Mouse (Mus musculus) stomach, embryonic 16.5 days (tissue): Measurements from ENCODE around the gene Ak2. TPM values are rescaled to one million over a fixed set of nuclear protein-coding genes. Genes with fewer than 3 reads are reported as not detected.

ENCODE experiments used
- ATAC-seq: fragments of 200-750 bp; cut with Nextera tagmentation; 2 replicates; pipeline ENCODE4 v1.8.0; 2017; ENCODE audit warnings: moderate number of reproducible peaks, moderate TSS enrichment; ENCODE audit not compliant: insufficient read depth, low FRiP score
- H3K27ac ChIP-seq: fragments of 300-500 bp; sonication (generic); 2 replicates; pipeline ENCODE4 v1.5.1; 2014; ENCODE audit warnings: low read length
- H3K27me3 ChIP-seq: fragments of 300-500 bp; sonication (generic); 2 replicates; pipeline ENCODE4 v1.6.1; 2014; ENCODE audit warnings: low read length, control low read depth, mixed read lengths; ENCODE audit not compliant: control insufficient read depth, insufficient read depth
- H3K36me3 ChIP-seq: fragments of 300-500 bp; sonication (generic); 2 replicates; pipeline ENCODE4 v1.6.1; 2014; ENCODE audit warnings: low read length; ENCODE audit not compliant: control insufficient read depth, insufficient read depth
- H3K4me1 ChIP-seq: fragments of 300-500 bp; sonication (generic); 2 replicates; pipeline ENCODE4 v1.6.1; 2014; ENCODE audit warnings: low read length, control low read depth, mixed read lengths; ENCODE audit not compliant: control insufficient read depth, insufficient read depth
- H3K4me2 ChIP-seq: fragments of 300-500 bp; sonication (generic); 2 replicates; pipeline ENCODE4 v1.6.1; 2014; ENCODE audit warnings: low read depth, low read length, mixed read lengths
- H3K4me3 ChIP-seq: fragments of 300-500 bp; sonication (generic); replicated peaks from 2 replicates; pipeline ENCODE4 v1.5.1; 2014; ENCODE audit warnings: mild to moderate bottlenecking, low read length
- H3K9ac ChIP-seq: fragments of 300-500 bp; sonication (generic); 2 replicates; pipeline ENCODE4 v1.6.1; 2014; ENCODE audit warnings: low read length
- H3K9me3 ChIP-seq: fragments of 300-500 bp; sonication (generic); replicated peaks from 2 replicates; pipeline ENCODE4 v1.6.1; 2016; ENCODE audit warnings: low read length, control low read depth; ENCODE audit not compliant: control insufficient read depth
- WGBS: fragments of 180-500 bp; shearing (Covaris S2); extraction: QIAGEN DNeasy Blood & Tissue Kit; methylation state at CpG from one replicate; pipeline ENCODE4 v1.1.7; 2014; 5-methylcytosine and 5-hydroxymethylcytosine counted together
- polyA plus RNA-seq: library from polyadenylated mRNA; unstranded; fragments of >200 nt; fragmentation: Nextera tagmentation; extraction: Ambion mirVana; gene quantifications from 2 replicates; pipeline ENCODE4 v1.2.1, GENCODE M21; 2015

The Ak2 gene
- polyA plus RNA-seq, 1 experiment from 2014 or later: 207 TPM

DNA sequence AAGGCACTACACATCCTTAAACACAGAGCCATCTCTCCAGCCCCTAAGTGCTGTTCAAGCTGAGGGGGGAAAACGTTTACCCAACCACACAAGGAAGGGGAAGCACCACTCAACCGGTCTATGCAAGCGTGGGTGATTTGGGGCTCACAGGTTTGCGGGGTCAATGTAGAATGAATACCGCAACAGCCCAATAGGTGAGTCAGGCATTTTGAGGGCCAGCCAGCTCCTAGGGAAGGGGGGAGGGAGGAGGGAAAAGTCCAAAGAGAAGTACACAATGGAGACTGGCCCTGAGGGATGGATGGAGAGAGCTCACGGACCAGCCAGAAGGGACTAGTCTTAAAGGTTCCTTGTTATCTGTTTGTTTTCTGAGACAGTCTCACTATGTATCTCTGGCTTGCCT is 32.1 kb downstream of the Ak2 start:
- Histone ChIP-seq H3K27ac (no peak overlapping the region), H3K9me3 (no peaks in the 10 kb centered on the region), H3K36me3 (no peaks in the 10 kb centered on the region), H3K9ac (no peak overlapping the region), H3K4me2 (no peak overlapping the region), H3K4me1 (peaks cover 15% of the 10 kb centered on the region), H3K4me3 (no peak overlapping the region), H3K27me3 (no peaks in the 10 kb centered on the region)
- WGBS: 77% methylated on average over 6 of the region's 6 CpGs
- no peak for ATAC-seq

DNA sequence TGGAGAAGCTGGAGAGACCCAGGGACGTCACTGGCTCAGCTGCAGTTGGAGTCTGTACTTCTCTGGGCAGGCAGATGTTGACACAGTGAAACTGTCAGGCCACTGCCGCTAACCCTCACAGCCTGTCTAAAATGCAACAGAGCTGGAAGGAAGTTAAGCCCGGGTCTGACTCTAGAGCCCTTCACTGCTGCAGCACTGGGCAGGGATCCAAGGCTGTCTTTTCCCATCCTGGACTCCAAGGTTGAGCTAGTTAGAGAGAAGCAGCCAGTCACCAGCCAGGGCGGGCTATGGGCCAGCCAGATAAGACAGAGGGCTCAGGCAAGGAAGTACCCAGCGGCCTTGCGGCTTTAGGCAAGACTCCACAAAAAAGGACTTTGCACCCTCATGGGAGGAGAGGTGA is 33.0 kb downstream of the Ak2 start:
- H3K9me3 ChIP-seq: no peaks in the 10 kb centered on the region
- 30% methylated on average over 6 of the region's 6 CpGs for WGBS
- peak overlapping the region; percentile 16; the same call in 1 of the 2 replicates for H3K9ac ChIP-seq
- peaks cover 13% of the 10 kb centered on the region for H3K4me1 ChIP-seq
- H3K4me3 ChIP-seq: no peak overlapping the region
- H3K27ac ChIP-seq: peak overlapping the region; percentile 10; the same call in 1 of the 2 replicates
- H3K36me3 ChIP-seq: no peaks in the 10 kb centered on the region
- no peaks in the 10 kb centered on the region for H3K27me3 ChIP-seq
- peak; percentile 79; the same call in 1 of the 2 replicates for ATAC-seq
- no peak overlapping the region for H3K4me2 ChIP-seq

DNA sequence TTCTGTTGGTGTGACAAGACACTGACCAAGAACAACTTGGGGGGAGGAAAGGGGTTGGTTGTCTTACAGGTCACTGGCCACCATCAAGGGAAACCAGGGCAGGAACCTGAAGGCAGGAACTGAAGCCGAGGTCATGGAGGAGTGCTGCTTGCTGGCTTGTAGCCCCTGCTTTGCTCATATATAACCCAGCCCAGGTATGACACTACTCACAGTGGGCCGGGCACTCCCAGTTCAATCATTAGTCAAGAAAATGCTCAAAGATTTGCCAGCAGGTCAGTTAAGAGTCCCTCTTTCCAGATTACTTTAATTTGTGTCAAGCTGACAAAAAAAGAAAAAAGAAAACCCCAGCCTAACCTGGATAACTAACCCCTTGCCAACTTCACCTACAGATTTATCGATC is 33.9 kb downstream of the Ak2 start:
- Histone ChIP-seq H3K27ac (no peak overlapping the region), H3K4me1 (peaks cover 9% of the 10 kb centered on the region), H3K36me3 (no peaks in the 10 kb centered on the region), H3K4me2 (no peak overlapping the region), H3K9ac (no peak overlapping the region), H3K27me3 (no peaks in the 10 kb centered on the region), H3K4me3 (no peak overlapping the region), H3K9me3 (no peaks in the 10 kb centered on the region)
- WGBS: 95% methylated on average over 3 of the region's 3 CpGs
- no peak for ATAC-seq

DNA sequence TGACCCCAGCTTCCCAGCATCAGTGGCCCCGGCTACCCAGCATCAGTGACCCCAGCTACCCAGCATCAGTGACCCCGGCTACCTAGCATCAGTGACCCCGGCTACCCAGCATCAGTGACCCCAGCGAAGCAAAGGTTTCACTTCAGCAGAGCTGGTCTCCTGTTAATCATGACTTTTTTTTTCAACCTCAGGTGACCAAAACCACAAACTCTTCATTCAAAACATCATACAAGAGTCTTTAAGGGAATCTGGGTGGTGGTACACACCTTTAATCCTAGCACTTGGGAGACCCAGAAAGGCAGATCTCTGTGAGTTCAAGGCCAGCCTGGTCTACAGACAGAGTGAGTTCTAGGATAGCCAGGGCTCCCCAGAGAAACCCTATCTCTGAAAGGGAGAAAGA is 39.0 kb downstream of the Ak2 start:
- no peak overlapping the region for H3K4me2 ChIP-seq
- no peak overlapping the region for H3K9ac ChIP-seq
- H3K27ac ChIP-seq: no peak overlapping the region
- H3K27me3 ChIP-seq: no peaks in the 10 kb centered on the region
- ATAC-seq: no peak
- H3K4me1 ChIP-seq: peaks cover 24% of the 10 kb centered on the region
- no peaks in the 10 kb centered on the region for H3K9me3 ChIP-seq
- H3K36me3 ChIP-seq: no peaks in the 10 kb centered on the region
- no peak overlapping the region for H3K4me3 ChIP-seq
- 88% methylated on average over 4 of the region's 4 CpGs for WGBS

DNA sequence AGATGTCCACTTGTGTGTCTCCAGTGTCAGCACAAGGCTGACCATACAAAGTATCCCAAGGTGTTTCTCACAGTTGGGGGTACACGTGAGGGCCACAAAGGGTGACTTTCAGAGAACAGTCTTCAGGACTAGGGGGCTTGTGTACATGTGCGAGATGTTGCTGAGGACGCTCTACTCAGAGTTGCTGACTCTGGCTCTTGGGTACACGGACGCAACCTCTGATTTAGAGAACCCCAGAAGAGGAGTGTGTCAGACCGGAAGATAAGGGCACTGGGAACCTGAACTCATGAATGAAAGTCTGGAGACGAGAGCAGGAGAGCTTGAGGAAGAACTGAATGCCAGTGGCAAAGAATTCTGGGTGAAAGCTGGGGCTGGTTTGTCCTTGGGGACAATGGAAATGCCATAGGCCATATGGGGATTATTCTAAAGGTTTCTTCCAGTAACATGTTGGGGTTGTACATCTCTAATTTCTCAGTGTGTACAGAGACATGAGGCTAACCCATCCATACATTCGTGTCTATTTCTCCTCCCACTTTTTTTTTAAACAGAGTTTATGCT is 39.7 kb downstream of the Ak2 start:
- Histone ChIP-seq H3K4me2 (no peak overlapping the region), H3K27me3 (no peaks in the 10 kb centered on the region), H3K27ac (no peak overlapping the region), H3K4me1 (peaks cover 26% of the 10 kb centered on the region), H3K9me3 (no peaks in the 10 kb centered on the region), H3K4me3 (no peak overlapping the region), H3K9ac (no peak overlapping the region), H3K36me3 (no peaks in the 10 kb centered on the region)
- ATAC-seq: no peak
- 81% methylated on average over 8 of the region's 8 CpGs for WGBS

DNA sequence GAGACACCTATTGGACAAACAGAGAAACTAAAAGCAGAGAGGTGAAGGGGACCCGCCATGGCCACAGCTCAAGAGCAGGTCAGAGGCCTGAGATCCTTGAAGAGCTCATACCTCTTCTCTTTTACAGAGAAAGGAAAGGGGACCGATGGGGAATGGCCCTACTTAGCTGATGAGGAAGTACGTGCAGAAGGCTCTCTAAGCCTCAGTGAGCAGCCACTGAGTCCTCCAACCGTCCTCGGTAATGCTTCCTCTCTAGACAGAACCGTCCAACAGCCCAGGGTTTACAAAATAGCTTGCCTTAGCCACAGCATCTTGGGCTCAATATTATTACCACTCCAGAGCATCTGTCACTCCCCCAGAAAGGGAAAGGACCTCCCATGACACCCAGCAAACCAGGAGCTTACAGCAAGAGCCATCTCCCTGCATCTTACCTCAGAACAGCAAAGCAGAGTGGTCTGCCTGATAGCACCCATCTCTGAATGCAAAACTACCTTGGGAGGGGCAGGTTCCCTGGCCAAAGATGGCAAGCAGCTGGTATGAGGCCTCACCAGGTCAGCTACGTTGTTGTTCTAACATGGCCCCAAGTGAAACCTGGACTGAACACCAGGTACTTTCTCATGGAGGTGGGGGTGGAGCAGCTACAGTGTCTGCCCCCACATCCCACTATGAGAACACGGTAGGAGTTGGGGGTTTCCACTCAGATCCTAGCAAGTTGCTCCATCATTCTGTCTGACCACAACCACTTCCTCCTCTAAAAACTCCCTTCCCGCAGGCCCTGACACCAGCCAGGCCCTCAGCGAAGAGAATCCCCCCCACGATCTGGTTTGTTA is 40.6 kb downstream of the Ak2 start:
- no peak for ATAC-seq

DNA sequence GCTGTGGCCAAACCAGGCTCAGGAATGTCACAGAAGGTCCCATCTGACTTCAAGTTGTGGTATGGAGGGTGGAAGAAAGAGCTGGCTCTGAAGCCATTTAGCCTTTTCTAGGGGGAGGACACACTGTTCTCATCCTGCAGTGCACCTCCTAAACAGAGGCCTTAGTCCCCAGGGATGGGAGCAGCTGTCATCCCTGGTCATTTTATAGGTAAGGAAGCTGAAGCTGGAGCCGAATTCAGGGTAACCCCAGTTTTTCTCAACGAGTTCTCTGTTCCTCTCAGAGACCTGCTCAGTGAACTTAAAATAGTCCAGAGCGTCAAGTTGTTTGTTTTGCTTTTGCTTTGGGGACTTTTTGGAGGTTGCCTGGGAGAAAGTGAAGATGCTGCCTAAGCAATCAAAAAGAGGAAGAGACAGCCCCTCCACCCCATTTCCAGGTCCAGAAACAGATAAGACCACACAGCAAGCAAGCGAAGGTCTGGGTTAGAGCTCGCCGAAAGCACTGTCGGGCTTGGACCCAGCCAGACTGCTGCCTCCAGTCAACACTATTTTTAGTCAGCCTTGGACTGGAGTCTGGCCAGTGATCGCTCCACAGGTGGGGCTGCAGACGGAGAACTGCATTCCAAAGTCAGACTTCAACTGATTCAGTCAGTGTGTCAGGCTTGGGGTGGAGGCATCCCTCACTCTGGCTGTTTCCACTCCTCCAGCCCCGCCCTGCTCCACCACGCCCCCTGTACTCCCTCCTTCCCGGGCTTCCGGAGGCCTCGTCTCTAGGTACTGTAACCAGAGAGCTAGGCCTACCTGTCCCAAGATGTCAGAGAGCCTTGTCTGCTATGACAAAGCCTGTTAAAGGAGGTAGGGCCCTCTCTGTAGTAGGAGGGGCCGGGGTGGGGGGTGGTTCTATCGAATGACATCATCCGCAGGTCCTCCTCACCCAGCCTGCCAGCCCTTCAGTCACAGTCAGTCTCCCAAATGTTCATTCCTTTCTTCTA is 41.5 kb downstream of the Ak2 start:
- Histone ChIP-seq H3K9me3 (no peaks in the 10 kb centered on the region), H3K4me3 (peak overlapping the region; percentile 25), H3K27ac (peak overlapping the region; percentile 80), H3K36me3 (no peaks in the 10 kb centered on the region), H3K4me2 (peak overlapping the region; percentile 51), H3K27me3 (no peaks in the 10 kb centered on the region), H3K4me1 (peaks cover 26% of the 10 kb centered on the region), H3K9ac (peak overlapping the region; percentile 55)
- ATAC-seq: peak; percentile 93
- 10% methylated on average over 17 of the region's 17 CpGs for WGBS

More for the DNA sequence above, 40.6 kb downstream of the Ak2 start:
- 61% methylated on average over 11 of the region's 11 CpGs for WGBS
- Histone ChIP-seq H3K9me3 (no peaks in the 10 kb centered on the region), H3K4me2 (peak overlapping the region; percentile 51; the same call in 1 of the 2 replicates), H3K27ac (peak overlapping the region; percentile 80), H3K27me3 (no peaks in the 10 kb centered on the region), H3K36me3 (no peaks in the 10 kb centered on the region), H3K9ac (no peak overlapping the region), H3K4me1 (peaks cover 26% of the 10 kb centered on the region), H3K4me3 (no peak overlapping the region)

DNA sequence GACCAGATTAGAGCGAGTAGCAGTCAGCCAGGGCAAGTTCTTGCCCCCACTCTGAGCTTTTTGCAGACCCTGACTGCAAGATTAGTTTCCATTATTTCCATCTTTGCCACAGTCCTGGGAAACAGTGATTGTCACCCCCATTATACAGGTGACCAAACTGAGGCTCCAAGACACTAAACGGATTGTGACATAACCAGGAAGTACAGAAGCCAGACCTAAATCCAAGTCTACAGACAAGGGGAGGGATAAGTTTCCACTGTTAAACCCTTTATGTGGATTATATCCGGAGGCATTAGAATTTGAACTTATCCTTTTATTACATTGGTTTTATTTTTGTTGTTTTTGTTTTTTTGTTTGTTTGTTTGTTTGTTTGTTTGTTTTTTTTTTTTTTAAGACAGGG is 42.5 kb downstream of the Ak2 start:
- peaks cover 26% of the 10 kb centered on the region for H3K4me1 ChIP-seq
- H3K4me3 ChIP-seq: no peak overlapping the region
- no peaks in the 10 kb centered on the region for H3K36me3 ChIP-seq
- no peak overlapping the region for H3K4me2 ChIP-seq
- 87% methylated on average over 3 of the region's 3 CpGs for WGBS
- H3K27me3 ChIP-seq: no peaks in the 10 kb centered on the region
- H3K27ac ChIP-seq: peak overlapping the region; percentile 80; the same call in 1 of the 2 replicates
- no peak overlapping the region for H3K9ac ChIP-seq
- H3K9me3 ChIP-seq: no peaks in the 10 kb centered on the region
- no peak for ATAC-seq
